In the genomic region with DNA sequence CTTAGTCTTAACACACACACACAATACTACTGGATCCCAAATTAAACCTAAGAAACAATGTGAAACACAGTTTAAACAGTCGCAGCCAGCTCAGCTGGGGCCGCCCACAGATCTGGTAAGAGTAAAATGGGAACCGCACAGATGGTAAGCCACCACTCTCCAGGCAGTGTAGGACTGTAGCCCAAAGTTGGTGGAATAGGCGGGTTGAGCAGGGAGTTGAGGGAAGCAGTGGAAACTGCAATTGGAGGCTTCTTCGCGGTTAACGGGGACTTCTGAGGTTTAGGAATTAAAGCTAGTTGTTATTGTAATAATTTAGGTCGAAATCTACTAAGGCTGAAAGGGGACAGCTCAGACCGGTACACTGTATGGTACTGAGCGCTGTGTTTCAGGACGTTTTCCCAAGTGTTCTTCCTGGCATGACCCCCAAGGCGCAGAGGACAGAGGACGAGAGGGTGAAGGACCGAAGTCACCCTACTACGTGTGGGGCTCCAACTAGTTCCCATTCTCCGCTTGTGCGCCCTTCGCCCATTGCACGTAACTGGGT, we compare ENCODE assay signal across 8 mouse cellular contexts. TPM values are rescaled to one million over a fixed set of nuclear protein-coding genes. Genes with fewer than 3 reads are reported as not detected.
A peak's percentile ranks its signal among the peaks of the same experiment; 100 is the strongest.
DNase-seq lines count a peak whose midpoint lies in the region; ATAC-seq and TF ChIP-seq lines count a peak whose summit lies in the region.

No protein-coding gene starts in this region.

- H3K9ac ChIP-seq in embryonic facial prominence, embryonic 13.5 days, result peak overlapping the region; percentile 78
- H3K9ac ChIP-seq in hindbrain, embryonic 13.5 days, result peak overlapping the region; percentile 89

- no peaks in the 10 kb centered on the region for H3K79me2 ChIP-seq in C2C12 (ENCODE audit: control insufficient read depth, insufficient read depth)

- H3K79me3 ChIP-seq in C2C12 (ENCODE audit: low read depth), result no peaks in the 10 kb centered on the region

- peak overlapping the region; percentile 68 for H3K4me2 ChIP-seq in embryonic facial prominence, embryonic 13.5 days
- H3K4me2 ChIP-seq in hindbrain, embryonic 13.5 days, result peak overlapping the region; percentile 57

- H3K9me3 ChIP-seq in embryonic facial prominence, embryonic 13.5 days, result no peaks in the 10 kb centered on the region
- H3K9me3 ChIP-seq in hindbrain, embryonic 13.5 days, result no peaks in the 10 kb centered on the region

- H3K27ac ChIP-seq in gastrocnemius, adult 2 months, result peak overlapping the region; percentile 92
- peak overlapping the region; percentile 84 for H3K27ac ChIP-seq in embryonic facial prominence, embryonic 13.5 days
- H3K27ac ChIP-seq in hindbrain, embryonic 13.5 days, result peak overlapping the region; percentile 82

- under 1% methylated on average over 19 of the region's 19 CpGs for WGBS in embryonic facial prominence, embryonic 13.5 days
- WGBS in hindbrain, embryonic 13.5 days, result under 1% methylated on average over 19 of the region's 19 CpGs

- intact Hi-C loops in gastrocnemius, adult 2 months (cut with DNase I), result loop anchor here (10.0 kb wide), 1 partner anchor 430 kb away; a partner anchor contains a TSS
- intact Hi-C loops in left cerebral cortex, postnatal 36 days (cut with DNase I), result no loop called here

- peaks cover 5% of the 10 kb centered on the region for H3K36me3 ChIP-seq in C2C12 (ENCODE audit: control insufficient read depth, insufficient read depth)
- H3K36me3 ChIP-seq in embryonic facial prominence, embryonic 13.5 days, result peaks cover 9% of the 10 kb centered on the region; the same call in 1 of the 2 replicates
- peaks cover 9% of the 10 kb centered on the region; the same call in 1 of the 2 replicates for H3K36me3 ChIP-seq in hindbrain, embryonic 13.5 days

- ATAC-seq in embryonic facial prominence, embryonic 13.5 days (ENCODE audit: insufficient number of reproducible peaks, insufficient read depth, low FRiP score, low TSS enrichment, low read depth), result peak; percentile 39; the same call in 1 of the 2 replicates
- ATAC-seq in hindbrain, embryonic 13.5 days (ENCODE audit: low FRiP score), result peak; percentile 85
- 0 out of 2 replicates have a peak, but pooled peaks have one; percentile 10 for ATAC-seq in monocyte, adult 5-6 weeks (replicated peaks; ENCODE audit: insufficient number of reproducible peaks, low FRiP score, low TSS enrichment, poor library complexity, severe bottlenecking)

- no peaks in the 10 kb centered on the region for H3K27me3 ChIP-seq in C2C12 (ENCODE audit: control insufficient read depth, insufficient read depth, insufficient read length)
- H3K27me3 ChIP-seq in embryonic facial prominence, embryonic 13.5 days, result no peaks in the 10 kb centered on the region
- no peaks in the 10 kb centered on the region for H3K27me3 ChIP-seq in hindbrain, embryonic 13.5 days

- peaks cover 9% of the 10 kb centered on the region; the same call in 1 of the 2 replicates for H3K4me1 ChIP-seq in embryonic facial prominence, embryonic 13.5 days
- H3K4me1 ChIP-seq in hindbrain, embryonic 13.5 days (replicated peaks), result peaks cover 7% of the 10 kb centered on the region

- no peak for DNase-seq in gastrocnemius, adult 2 months
- DNase-seq in gastrocnemius, postnatal 25 days, result no peak
- peak; percentile 82 for DNase-seq in left cerebral cortex, postnatal 36 days (ENCODE audit: low spot score in 2 of 2)
- DNase-seq in Muller cell, postnatal 12 days (ENCODE audit: inconsistent ontology term), result no peak

- TF ChIP-seq CTCF in gastrocnemius, adult 2 months (IDR thresholded peaks at IDR 0.05), result no peak
- TF ChIP-seq CTCF in C2C12 (IDR thresholded peaks at IDR 0.05; ENCODE audit: control insufficient read depth, insufficient read depth, insufficient read length), result no peak

- peak overlapping the region; percentile 85 for H3K4me3 ChIP-seq in gastrocnemius, adult 2 months
- H3K4me3 ChIP-seq in C2C12 (ENCODE audit: insufficient read depth, poor library complexity, severe bottlenecking), result peak overlapping the region; percentile 53
- H3K4me3 ChIP-seq in embryonic facial prominence, embryonic 13.5 days, result peak overlapping the region; percentile 64
- H3K4me3 ChIP-seq in hindbrain, embryonic 13.5 days, result peak overlapping the region; percentile 81

- H3ac ChIP-seq in C2C12 (ENCODE audit: control insufficient read depth, insufficient read length, low read depth), result peak overlapping the region; percentile 59

TF ChIP-seq in C2C12, 6 proteins besides CTCF, POLR2A, EP300 and RAD21:
- TF ChIP-seq MAX (IDR thresholded peaks at IDR 0.05), result no peak
TF ChIP-seq in C2C12: peak in this region for 0.

RNA-seq across cellular contexts. Expression of a gene that starts 0.6 kb away (rescaled TPM):
- 1 to 10 TPM; 4.9 to 5.4 TPM for total RNA-seq in gastrocnemius, adult 2 months (2021)
- total RNA-seq in gastrocnemius, postnatal 25 days (2021), result 1 to 10 TPM; 5.3 to 5.7 TPM
- 7.1 TPM for polyA plus RNA-seq in C2C12 (2012; fragmentation: generic; extraction: Trizol)
- polyA plus RNA-seq in embryonic facial prominence, embryonic 13.5 days (2015; fragmentation: Nextera tagmentation; extraction: Ambion mirVana), result 22.2 and 22.5 TPM in 2 replicates
- 25.0 and 26.0 TPM in 2 replicates for polyA plus RNA-seq in hindbrain, embryonic 13.5 days (2015; fragmentation: Nextera tagmentation; extraction: Ambion mirVana)
- total RNA-seq in left cerebral cortex, postnatal 36 days (2021), result 10 to 100 TPM; 10.8 to 14.6 TPM
- total RNA-seq in monocyte, adult 5-6 weeks (2017), result 8.1 to 11.9 TPM (median 10.2 TPM) in 3 replicates

RNA-seq across cellular contexts. Expression of a gene that starts 24.5 kb away (rescaled TPM):
- total RNA-seq in gastrocnemius, adult 2 months (2021), result 10 to 100 TPM; 14.1 to 15.8 TPM
- total RNA-seq in gastrocnemius, postnatal 25 days (2021), result 10 to 100 TPM; 12.2 to 16.9 TPM
- polyA plus RNA-seq in C2C12 (2012; fragmentation: generic; extraction: Trizol), result 64.0 TPM
- 45.9 and 48.2 TPM in 2 replicates for polyA plus RNA-seq in embryonic facial prominence, embryonic 13.5 days (2015; fragmentation: Nextera tagmentation; extraction: Ambion mirVana)
- 91.3 and 91.6 TPM in 2 replicates for polyA plus RNA-seq in hindbrain, embryonic 13.5 days (2015; fragmentation: Nextera tagmentation; extraction: Ambion mirVana)
- 10 to 100 TPM; 26.0 to 28.3 TPM for total RNA-seq in left cerebral cortex, postnatal 36 days (2021)
- 15.5 to 26.9 TPM (median 25.9 TPM) in 3 replicates for total RNA-seq in monocyte, adult 5-6 weeks (2017)

Comparison
In these comparisons a context has a peak if more than half of its experiments do, and no peak if none do; other contexts are left out.
1. DNase-seq: peak in left cerebral cortex, postnatal 36 days (2 of 2); none in gastrocnemius, adult 2 months (single experiment), gastrocnemius, postnatal 25 days (single experiment) and Muller cell, postnatal 12 days (single experiment).
2. ATAC-seq: peak in every context shown above with its lines; median percentile 85 in hindbrain, embryonic 13.5 days; 39 in embryonic facial prominence, embryonic 13.5 days; 10 in monocyte, adult 5-6 weeks.
3. Peak in every context shown above with its lines, with median percentiles within 50 percentile points of each other: H3K27ac ChIP-seq and H3K4me3 ChIP-seq.